Mouse (Mus musculus) megakaryocyte, embryonic 14.5 days (primary cell): ENCODE results near the gene Commd8.

Experiments used
- FLI1 ChIP-seq: IDR thresholded peaks from 2 replicates; pipeline ENCODE4 v1.6.1; 2012; ENCODE audit warnings: low read length, inconsistent platforms, mixed read lengths
- GATA1 ChIP-seq: IDR thresholded peaks from 3 replicates; pipeline ENCODE4 v1.6.1; 2012; ENCODE audit warnings: mixed read lengths, low read length, inconsistent platforms, borderline replicate concordance

DNA sequence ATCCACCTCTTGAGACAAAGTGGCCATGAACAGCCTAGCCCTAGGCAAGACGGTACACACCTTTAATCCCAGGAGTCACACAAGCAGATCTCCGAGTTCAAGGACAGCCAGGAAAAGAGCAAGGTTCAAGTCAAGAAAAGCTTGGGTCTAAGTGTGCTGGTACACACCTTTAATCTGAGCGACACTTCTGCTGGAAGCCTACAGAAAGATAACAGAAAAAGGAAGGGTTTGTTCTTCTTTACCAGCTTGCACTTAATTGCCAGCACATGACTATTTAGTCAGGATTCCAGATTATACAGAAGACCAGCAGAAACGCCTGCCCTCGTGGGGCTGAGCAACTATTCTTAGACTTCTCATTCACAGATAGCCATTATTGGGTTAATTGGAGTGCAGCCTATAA, 23.9 kb upstream of the Commd8 start:
- no peak for TF ChIP-seq GATA1
- TF ChIP-seq FLI1 = no peak
